Mouse (Mus musculus): ENCODE results near the gene 4930596D02Rik. TPM values are rescaled to one million over a fixed set of nuclear protein-coding genes. Genes with fewer than 3 reads are reported as not detected.

Gene 4930596D02Rik
- not detected in 2 replicates for polyA plus RNA-seq (2016; fragmentation: Nextera tagmentation; extraction: Ambion mirVana)

DNA sequence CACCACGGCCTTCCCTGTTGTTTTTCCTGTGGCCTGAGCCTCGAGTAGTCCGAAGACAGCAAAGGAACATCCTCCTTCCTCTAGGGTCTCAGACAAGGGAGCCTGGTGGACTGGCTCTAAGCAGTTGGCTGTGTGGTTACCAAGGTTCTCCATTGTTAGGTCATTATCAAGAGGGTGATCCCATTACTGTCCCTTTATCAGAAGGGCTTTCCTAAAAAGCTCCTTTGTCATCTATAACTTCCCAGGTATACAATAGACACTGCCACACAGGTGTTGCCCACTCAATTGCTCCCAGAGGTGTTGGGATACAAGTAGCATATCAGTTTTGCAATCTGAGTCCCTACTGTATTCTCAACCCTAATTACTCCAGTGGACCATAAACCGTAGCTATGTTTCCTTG, at the start of gene 4930596D02Rik:
Gene 4930596D02Rik, minus strand, starts transcription at position 101 of the 400 bp plus-strand sequence.
- Histone ChIP-seq H3K36me3 (no peaks in the 10 kb centered on the region), H3K4me3 (replicated peaks) (no peak within 1 kb of the TSS), H3K9me3 (no peaks in the 10 kb centered on the region), H3K4me1 (replicated peaks) (no peaks in the 10 kb centered on the region), H3K9ac (replicated peaks) (no peak within 1 kb of the TSS), H3K27me3 (no peaks in the 10 kb centered on the region), H3K4me2 (no peak within 1 kb of the TSS), H3K27ac (no peak within 1 kb of the TSS)
- 69% methylated on average over 4 of the region's 4 CpGs for WGBS
- ATAC-seq (ENCODE audit: insufficient number of reproducible peaks, insufficient read depth, low FRiP score, low TSS enrichment, low read depth) = no peak

DNA sequence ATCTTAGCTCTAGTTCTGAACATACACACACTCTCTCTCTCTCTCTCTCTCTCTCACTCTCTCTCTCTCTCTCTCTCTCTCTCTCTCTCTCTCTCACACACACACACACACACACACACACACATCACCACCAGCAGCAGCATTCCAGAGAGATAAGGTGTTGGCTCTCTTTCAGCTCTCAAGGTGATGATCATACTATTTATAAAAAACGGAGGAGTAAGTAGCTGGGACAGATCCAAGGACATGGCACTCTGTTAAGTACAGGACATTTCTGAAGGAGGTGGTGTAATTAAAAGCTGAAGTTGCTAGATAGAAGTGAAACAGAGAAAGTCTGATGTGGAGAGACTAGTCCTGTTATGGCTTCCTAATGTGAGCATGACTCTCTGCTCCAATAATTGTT, 41.5 kb upstream of the 4930596D02Rik start:
- ATAC-seq (ENCODE audit: insufficient number of reproducible peaks, insufficient read depth, low FRiP score, low TSS enrichment, low read depth) = no peak
- no peak overlapping the region for H3K4me2 ChIP-seq
- H3K9me3 ChIP-seq = no peaks in the 10 kb centered on the region
- WGBS = 81% methylated on average over 1 of the region's 1 CpGs
- no peaks in the 10 kb centered on the region for H3K36me3 ChIP-seq
- H3K27ac ChIP-seq = no peak overlapping the region
- H3K9ac ChIP-seq (replicated peaks) = no peak overlapping the region
- no peaks in the 10 kb centered on the region for H3K27me3 ChIP-seq
- H3K4me1 ChIP-seq (replicated peaks) = no peaks in the 10 kb centered on the region
- no peak overlapping the region for H3K4me3 ChIP-seq (replicated peaks)

DNA sequence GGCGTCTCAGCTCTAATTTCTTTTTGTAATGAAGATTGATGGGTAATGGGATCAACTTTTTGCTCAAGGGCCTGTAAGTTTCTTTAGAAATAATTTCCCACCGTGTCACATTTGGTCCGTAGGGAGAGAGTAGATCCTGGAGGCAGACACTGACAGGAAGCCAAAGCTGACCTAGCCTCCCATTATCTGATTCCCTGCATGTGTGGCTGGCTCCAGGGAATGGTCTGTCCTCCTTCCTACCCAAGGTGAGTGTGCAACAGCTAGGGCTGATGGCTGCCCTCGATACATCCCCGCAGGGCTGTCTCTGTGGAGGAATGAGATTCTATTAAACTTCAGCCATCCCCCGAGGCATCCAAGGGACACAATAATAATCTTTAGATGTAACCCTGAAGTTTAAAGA, 33.5 kb upstream of the 4930596D02Rik start:
- Histone ChIP-seq H3K27me3 (no peaks in the 10 kb centered on the region), H3K27ac (no peak overlapping the region), H3K4me3 (replicated peaks) (no peak overlapping the region), H3K36me3 (no peaks in the 10 kb centered on the region), H3K4me1 (replicated peaks) (no peaks in the 10 kb centered on the region), H3K9ac (replicated peaks) (no peak overlapping the region), H3K4me2 (no peak overlapping the region), H3K9me3 (no peaks in the 10 kb centered on the region)
- WGBS = 79% methylated on average over 6 of the region's 6 CpGs
- no peak for ATAC-seq (ENCODE audit: insufficient number of reproducible peaks, insufficient read depth, low FRiP score, low TSS enrichment, low read depth)

- WGBS = 88% methylated on average over 7 of the region's 7 CpGs
- H3K9ac ChIP-seq (replicated peaks) = no peak overlapping the region
- H3K27me3 ChIP-seq = no peaks in the 10 kb centered on the region
- no peak overlapping the region for H3K27ac ChIP-seq
- no peak for ATAC-seq (ENCODE audit: insufficient number of reproducible peaks, insufficient read depth, low FRiP score, low TSS enrichment, low read depth)
- no peak overlapping the region for H3K4me3 ChIP-seq (replicated peaks)
- H3K4me1 ChIP-seq (replicated peaks) = no peaks in the 10 kb centered on the region
- H3K4me2 ChIP-seq = no peak overlapping the region
- H3K9me3 ChIP-seq = no peaks in the 10 kb centered on the region
- no peaks in the 10 kb centered on the region for H3K36me3 ChIP-seq
These were observed 30.4 kb upstream of the 4930596D02Rik start for GRCm38 (mm10) chr14:35842111-35842721.

DNA sequence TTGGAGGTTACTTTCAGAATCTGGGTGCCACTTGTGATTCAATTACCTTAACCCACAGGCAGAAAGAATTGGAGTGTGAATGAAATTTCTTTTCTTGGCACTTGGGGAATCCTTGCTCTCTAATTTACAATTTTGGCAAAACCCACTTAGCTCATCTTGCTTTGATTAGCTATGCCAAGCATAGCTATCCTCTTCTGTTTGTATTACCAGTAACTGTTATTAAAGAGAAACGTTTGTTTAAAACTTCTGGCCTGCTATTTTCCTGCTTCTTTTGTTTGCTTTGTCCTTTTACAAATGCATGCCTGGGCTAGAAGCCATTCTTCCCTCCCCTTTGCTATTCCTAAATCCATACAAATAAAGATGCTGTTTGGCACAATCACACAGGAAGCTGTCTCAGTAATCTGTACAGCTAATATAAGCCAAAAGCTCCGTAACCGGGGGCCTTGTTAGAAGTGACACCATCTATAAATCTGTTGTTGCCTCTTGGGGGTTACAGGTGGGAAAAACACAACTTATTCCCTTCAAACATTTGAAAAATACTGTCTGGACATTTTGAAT, 19.0 kb downstream of the 4930596D02Rik start:
- no peak overlapping the region for H3K4me2 ChIP-seq
- 72% methylated on average over 3 of the region's 3 CpGs for WGBS
- H3K9me3 ChIP-seq = no peaks in the 10 kb centered on the region
- ATAC-seq (ENCODE audit: insufficient number of reproducible peaks, insufficient read depth, low FRiP score, low TSS enrichment, low read depth) = no peak
- no peaks in the 10 kb centered on the region for H3K36me3 ChIP-seq
- H3K27ac ChIP-seq = no peak overlapping the region
- H3K27me3 ChIP-seq = no peaks in the 10 kb centered on the region
- H3K4me1 ChIP-seq (replicated peaks) = no peaks in the 10 kb centered on the region
- no peak overlapping the region for H3K9ac ChIP-seq (replicated peaks)
- H3K4me3 ChIP-seq (replicated peaks) = no peak overlapping the region

DNA sequence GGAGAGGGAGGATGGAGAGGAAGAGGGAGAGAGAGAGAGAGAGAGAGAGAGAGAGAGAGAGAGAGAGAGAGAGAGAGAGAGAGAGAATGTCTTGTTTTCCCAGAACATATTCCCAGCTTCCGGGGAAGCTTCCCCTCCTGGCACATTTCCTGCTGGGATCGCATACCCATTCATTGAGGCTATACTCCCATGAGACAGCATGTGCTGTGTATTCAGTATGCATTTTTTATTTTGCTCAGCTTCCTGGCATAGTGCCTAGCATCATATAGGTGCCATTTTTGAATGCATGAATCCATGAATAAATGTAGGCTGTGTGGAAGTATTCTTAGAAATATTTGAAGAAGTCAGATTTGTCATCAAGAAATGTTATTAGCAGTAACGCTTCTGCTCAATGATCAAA, 31.7 kb downstream of the 4930596D02Rik start:
- Histone ChIP-seq H3K9me3 (no peaks in the 10 kb centered on the region), H3K4me3 (replicated peaks) (no peak overlapping the region), H3K27me3 (no peaks in the 10 kb centered on the region), H3K4me2 (no peak overlapping the region), H3K4me1 (replicated peaks) (no peaks in the 10 kb centered on the region), H3K27ac (no peak overlapping the region), H3K36me3 (no peaks in the 10 kb centered on the region), H3K9ac (replicated peaks) (no peak overlapping the region)
- 81% methylated on average over 3 of the region's 3 CpGs for WGBS
- no peak for ATAC-seq (ENCODE audit: insufficient number of reproducible peaks, insufficient read depth, low FRiP score, low TSS enrichment, low read depth)

DNA sequence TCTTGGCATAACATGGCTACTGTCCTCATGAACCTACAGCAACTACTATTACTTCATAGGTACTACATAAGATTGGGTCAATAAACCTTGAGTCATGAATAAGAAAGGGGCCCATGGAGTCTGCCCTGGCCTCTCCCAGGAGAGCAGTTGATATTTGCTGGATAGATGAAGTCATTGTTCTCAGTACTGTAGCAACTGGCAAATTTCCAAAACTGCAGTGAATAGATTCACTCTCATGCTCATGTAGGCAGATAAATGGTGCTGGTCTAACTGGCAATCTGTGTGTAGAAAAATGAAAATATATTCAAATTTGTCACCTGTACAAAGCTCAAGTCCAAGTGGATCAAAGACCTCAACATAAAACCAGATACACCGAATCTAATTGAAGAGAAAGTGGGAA, 38.5 kb downstream of the 4930596D02Rik start:
- Histone ChIP-seq H3K9ac (replicated peaks) (no peak overlapping the region), H3K36me3 (no peaks in the 10 kb centered on the region), H3K4me1 (replicated peaks) (no peaks in the 10 kb centered on the region), H3K27ac (no peak overlapping the region), H3K4me3 (replicated peaks) (no peak overlapping the region), H3K4me2 (no peak overlapping the region), H3K27me3 (no peaks in the 10 kb centered on the region), H3K9me3 (no peaks in the 10 kb centered on the region)
- no peak for ATAC-seq (ENCODE audit: insufficient number of reproducible peaks, insufficient read depth, low FRiP score, low TSS enrichment, low read depth)
- WGBS = 94% methylated on average over 1 of the region's 1 CpGs

Data from limb, embryonic 12.5 days (tissue).